Mouse (Mus musculus): Measurements from ENCODE around the gene Angpt4. TPM values are rescaled to one million over a fixed set of nuclear protein-coding genes. Genes with fewer than 3 reads are reported as not detected.

Angpt4 gene
- total and polyA plus RNA-seq, 3 experiments: 0.04 TPM; not detected in 2

DNA sequence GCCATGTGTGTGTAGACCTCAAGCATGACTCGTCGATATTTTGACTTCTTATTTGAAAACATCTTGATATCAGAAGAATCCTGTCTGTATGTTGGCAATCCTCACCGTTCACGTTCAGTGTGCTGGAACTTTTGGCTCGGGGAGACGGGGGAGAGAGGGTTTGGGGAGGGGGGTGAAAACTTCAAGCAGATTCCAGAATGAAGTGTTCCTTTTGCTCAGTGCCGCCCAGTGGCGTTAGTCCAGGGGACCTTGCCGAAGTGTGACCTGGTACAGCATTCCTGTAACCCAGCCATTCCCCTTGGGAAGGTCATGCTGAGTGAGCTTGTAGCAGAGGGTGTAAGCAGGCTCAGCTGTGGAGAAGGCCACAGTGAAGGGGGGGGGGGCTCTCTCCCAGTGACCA is 8.1 kb downstream of the Angpt4 start:
- Histone ChIP-seq H3K27ac (ENCODE audit: insufficient read depth, low read depth) (no peak overlapping the region), H3K9ac (ENCODE audit: insufficient read depth, low read depth) (no peak overlapping the region), H3K27me3 (replicated peaks) (peaks cover 92% of the 10 kb centered on the region), H3K79me2 (replicated peaks; ENCODE audit: control insufficient read depth, extremely low read depth, insufficient read depth, poor library complexity, severe bottlenecking) (no peaks in the 10 kb centered on the region), H3K4me2 (ENCODE audit: insufficient read depth, low read depth, poor library complexity, severe bottlenecking) (no peak overlapping the region), H3K9me3 (replicated peaks; ENCODE audit: low read length) (no peaks in the 10 kb centered on the region), H3K4me3 (replicated peaks in 1 of 3; ENCODE audit: low read depth in 2 of 3, low read length in 2 of 3, poor library complexity in 1 of 3) (no peak overlapping the region), H3K4me1 (ENCODE audit: control insufficient read depth in 1 of 2, insufficient read depth in 2 of 2) (no peaks in the 10 kb centered on the region), H3K36me3 (replicated peaks in 1 of 2; ENCODE audit: control insufficient read depth in 1 of 2, insufficient read depth in 1 of 2, low read length in 1 of 2) (no peaks in the 10 kb centered on the region)
- in situ Hi-C loops (cut with MboI; ENCODE audit: low pct_ligation_motif_present, low pct_unique_long_range_greater_than_20kb, low sequenced_read_pairs): no loop called here
- dilution Hi-C loops (cut with MboI; ENCODE audit: extremely low pct_ligation_motif_present, extremely low pct_unique_long_range_greater_than_20kb, low sequenced_read_pairs): no loop called here
- no peak for DNase-seq (ENCODE audit: extremely low read depth)
- TF ChIP-seq JUN (IDR thresholded peaks at IDR 0.05; ENCODE audit: insufficient read depth, low read depth, low read length) (no peak), TBP (conservative IDR thresholded peaks at IDR 0.05; ENCODE audit: low read depth, low read length) (no peak), JUND (conservative IDR thresholded peaks at IDR 0.05; ENCODE audit: low read depth, low read length) (no peak), NRF1 (IDR thresholded peaks at IDR 0.05; ENCODE audit: low read depth, low read length) (no peak), CHD2 (IDR thresholded peaks at IDR 0.05; ENCODE audit: low read length) (no peak), EP300 (IDR thresholded peaks at IDR 0.05; ENCODE audit: low read length) (no peak), ZNF384 (IDR thresholded peaks at IDR 0.05; ENCODE audit: low read depth, low read length) (no peak), BHLHE40 (IDR thresholded peaks at IDR 0.05; ENCODE audit: low read depth, low read length) (no peak), E2F4 (IDR thresholded peaks at IDR 0.05; ENCODE audit: insufficient replicate concordance, low read depth, low read length) (no peak), GABPA (IDR thresholded peaks at IDR 0.05; ENCODE audit: insufficient replicate concordance, low read depth, low read length) (no peak), SMC3 (IDR thresholded peaks at IDR 0.05; ENCODE audit: low read depth, low read length) (no peak), USF2 (conservative IDR thresholded peaks at IDR 0.05; ENCODE audit: low read depth, low read length) (no peak), ZMIZ1 (IDR thresholded peaks at IDR 0.05; ENCODE audit: low read depth, low read length) (no peak)

DNA sequence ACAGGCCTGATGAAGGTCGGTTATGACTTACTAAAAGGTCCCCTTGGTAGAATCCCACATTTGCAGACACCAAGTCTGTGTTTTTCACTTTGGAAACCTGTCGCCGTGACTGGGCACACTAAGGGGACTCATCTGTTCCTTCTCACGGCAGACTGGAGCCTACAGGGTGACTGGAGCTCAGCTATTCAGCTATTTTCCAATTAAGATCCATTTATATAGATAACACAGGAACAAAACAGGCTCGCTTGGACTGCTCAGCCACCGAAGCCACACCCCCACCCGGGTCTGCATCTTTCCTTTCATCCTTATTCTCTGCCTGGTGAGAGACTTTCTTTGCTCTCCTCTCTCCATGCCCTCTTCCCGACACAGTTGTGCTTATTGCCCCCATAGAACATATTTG is 10.1 kb downstream of the Angpt4 start:
- no peak overlapping the region for H3K4me2 ChIP-seq (ENCODE audit: insufficient read depth, low read depth, poor library complexity, severe bottlenecking)
- no peak for DNase-seq (ENCODE audit: extremely low read depth)
- no peaks in the 10 kb centered on the region for H3K4me1 ChIP-seq (ENCODE audit: control insufficient read depth in 1 of 2, insufficient read depth in 2 of 2)
- H3K27me3 ChIP-seq (replicated peaks): peaks cover 93% of the 10 kb centered on the region
- in situ Hi-C loops (cut with MboI; ENCODE audit: low pct_ligation_motif_present, low pct_unique_long_range_greater_than_20kb, low sequenced_read_pairs): no loop called here
- H3K9me3 ChIP-seq (replicated peaks; ENCODE audit: low read length): no peaks in the 10 kb centered on the region
- H3K9ac ChIP-seq (ENCODE audit: insufficient read depth, low read depth): no peak overlapping the region
- TF ChIP-seq RAD21 (IDR thresholded peaks at IDR 0.05; ENCODE audit: low read depth, low read length) (no peak), SMC3 (IDR thresholded peaks at IDR 0.05; ENCODE audit: low read depth, low read length) (no peak), GABPA (IDR thresholded peaks at IDR 0.05; ENCODE audit: insufficient replicate concordance, low read depth, low read length) (no peak), SIN3A (IDR thresholded peaks at IDR 0.05; ENCODE audit: low read length) (no peak), JUN (IDR thresholded peaks at IDR 0.05; ENCODE audit: insufficient read depth, low read depth, low read length) (no peak), CHD1 (IDR thresholded peaks at IDR 0.05; ENCODE audit: low read depth, low read length) (no peak), USF1 (IDR thresholded peaks at IDR 0.05; ENCODE audit: low read depth, low read length) (no peak), NRF1 (IDR thresholded peaks at IDR 0.05; ENCODE audit: low read depth, low read length) (no peak), NELFE (IDR thresholded peaks at IDR 0.05; ENCODE audit: low read depth, low read length) (no peak), KAT2A (IDR thresholded peaks at IDR 0.05; ENCODE audit: insufficient replicate concordance, low read length) (no peak), MAZ (IDR thresholded peaks at IDR 0.05; ENCODE audit: low read depth, low read length) (no peak), MYC (IDR thresholded peaks at IDR 0.05; ENCODE audit: low read depth, low read length) (no peak), CTCF (conservative IDR thresholded peaks at IDR 0.05 in 1 of 2, IDR thresholded peaks at IDR 0.05 in 1 of 2; ENCODE audit: low read depth in 2 of 2, low read length in 2 of 2) (no peak), POLR2AphosphoS2 (IDR thresholded peaks at IDR 0.05; ENCODE audit: low read depth, low read length) (no peak), TBP (conservative IDR thresholded peaks at IDR 0.05; ENCODE audit: low read depth, low read length) (no peak), PAX5 (IDR thresholded peaks at IDR 0.05; ENCODE audit: low read length) (no peak), MXI1 (IDR thresholded peaks at IDR 0.05; ENCODE audit: low read depth, low read length) (no peak)
- H3K27ac ChIP-seq (ENCODE audit: insufficient read depth, low read depth): no peak overlapping the region
- no peak overlapping the region for H3K4me3 ChIP-seq (replicated peaks in 1 of 3; ENCODE audit: low read depth in 2 of 3, low read length in 2 of 3, poor library complexity in 1 of 3)
- no peaks in the 10 kb centered on the region for H3K79me2 ChIP-seq (replicated peaks; ENCODE audit: control insufficient read depth, extremely low read depth, insufficient read depth, poor library complexity, severe bottlenecking)
- dilution Hi-C loops (cut with MboI; ENCODE audit: extremely low pct_ligation_motif_present, extremely low pct_unique_long_range_greater_than_20kb, low sequenced_read_pairs): no loop called here
- no peaks in the 10 kb centered on the region for H3K36me3 ChIP-seq (replicated peaks in 1 of 2; ENCODE audit: control insufficient read depth in 1 of 2, insufficient read depth in 1 of 2, low read length in 1 of 2)
